Mouse (Mus musculus) hindbrain, embryonic 16.5 days (tissue): ENCODE measurements at regions not wholly inside any gene's neighbourhood (a gene's known extent, or its start where the extent isn't known, plus 50 kb on each side); places are given as distances from the start of the nearest gene placed in this dataset.

Source experiments
- ATAC-seq: fragments of 200-750 bp; cut with Nextera tagmentation; 2 replicates; pipeline ENCODE4 v1.8.0; 2017; ENCODE audit warnings: moderate TSS enrichment, moderate library complexity
- H3K27ac ChIP-seq: fragments of 300-500 bp; sonication (generic); 2 replicates; pipeline ENCODE4 v1.5.1; 2014; ENCODE audit warnings: low read depth, mild to moderate bottlenecking, control low read depth, low read length, moderate library complexity
- H3K27me3 ChIP-seq: fragments of 300-500 bp; sonication (generic); replicated peaks from 2 replicates; pipeline ENCODE4 v1.6.1; 2014; ENCODE audit warnings: low read length; ENCODE audit not compliant: control insufficient read depth, insufficient read depth
- H3K36me3 ChIP-seq: fragments of 300-500 bp; sonication (generic); 2 replicates; pipeline ENCODE4 v1.6.1; 2014; ENCODE audit warnings: mild to moderate bottlenecking, low read length, moderate library complexity, mixed read lengths; ENCODE audit not compliant: control insufficient read depth, insufficient read depth
- H3K4me1 ChIP-seq: fragments of 300-500 bp; sonication (generic); 2 replicates; pipeline ENCODE4 v1.6.1; 2014; ENCODE audit warnings: low read depth, low read length; ENCODE audit not compliant: control insufficient read depth, insufficient read depth
- H3K4me2 ChIP-seq: fragments of 300-500 bp; sonication (generic); 2 replicates; pipeline ENCODE4 v1.6.1; 2014; ENCODE audit warnings: mild to moderate bottlenecking, low read length, control low read depth, moderate library complexity
- H3K4me3 ChIP-seq: fragments of 300-500 bp; sonication (generic); 2 replicates; pipeline ENCODE4 v1.5.1; 2014; ENCODE audit warnings: mild to moderate bottlenecking, low read length, control low read depth, moderate library complexity
- H3K9ac ChIP-seq: fragments of 300-500 bp; sonication (generic); 2 replicates; pipeline ENCODE4 v1.6.1; 2014; ENCODE audit warnings: low read depth, mild to moderate bottlenecking, control low read depth, low read length, moderate library complexity
- H3K9me3 ChIP-seq: fragments of 300-500 bp; sonication (generic); 2 replicates; pipeline ENCODE4 v1.6.1; 2014; ENCODE audit warnings: mild to moderate bottlenecking, low read length, moderate library complexity; ENCODE audit not compliant: control insufficient read depth
- WGBS: fragments of 180-500 bp; shearing (Covaris S2); extraction: QIAGEN DNeasy Blood & Tissue Kit; methylation state at CpG from one replicate; pipeline ENCODE4 v1.1.7; 2014; 5-methylcytosine and 5-hydroxymethylcytosine counted together

DNA sequence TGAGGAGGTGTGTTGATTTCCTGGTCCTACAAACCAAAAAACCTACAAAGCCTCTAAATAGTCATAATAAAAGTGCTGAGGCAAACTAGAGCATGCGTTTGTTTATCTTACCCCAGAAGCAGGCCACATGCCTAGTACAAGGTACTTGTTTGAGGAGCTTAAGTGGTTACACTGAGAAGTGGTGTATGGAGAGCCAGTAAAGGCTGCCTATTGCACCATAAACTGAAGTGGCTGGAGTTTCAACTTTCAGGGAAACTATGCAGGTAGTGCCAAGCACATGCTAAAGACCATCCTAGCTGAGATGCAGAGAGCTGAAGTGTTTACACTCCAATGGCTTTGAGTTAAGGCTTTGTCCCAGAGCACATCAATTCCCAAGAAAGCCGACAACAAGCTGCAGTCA, 86.5 kb upstream of the Fut8 start:
- no peak overlapping the region for H3K27ac ChIP-seq
- H3K9ac ChIP-seq, result no peak overlapping the region
- H3K4me2 ChIP-seq, result no peak overlapping the region
- no peak for ATAC-seq
- no peaks in the 10 kb centered on the region; the same call in 1 of the 2 replicates for H3K4me1 ChIP-seq
- H3K27me3 ChIP-seq, result no peaks in the 10 kb centered on the region
- WGBS, result 83% methylated on average over 2 of the region's 2 CpGs
- no peak overlapping the region for H3K4me3 ChIP-seq
- no peaks in the 10 kb centered on the region for H3K9me3 ChIP-seq
- H3K36me3 ChIP-seq, result no peaks in the 10 kb centered on the region

DNA sequence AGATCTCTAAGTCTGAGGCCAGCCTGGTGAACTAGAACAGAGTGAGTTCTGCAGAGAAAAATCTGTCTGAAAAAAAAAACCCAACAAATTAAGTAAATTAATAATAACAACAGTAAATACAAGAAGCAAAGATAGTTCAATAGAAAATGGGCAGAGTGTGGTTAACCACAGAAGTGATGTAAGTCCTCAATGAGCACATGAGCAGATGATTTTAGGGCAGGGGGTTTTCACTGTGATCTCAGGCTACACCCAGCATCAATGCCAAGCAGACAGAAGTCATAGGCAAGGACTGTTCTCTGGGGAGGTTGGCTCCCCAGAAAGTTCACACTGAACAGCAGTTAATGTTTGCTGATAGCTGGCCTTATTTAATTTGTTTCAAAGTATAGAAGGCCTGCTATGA, 88.1 kb upstream of the Fut8 start:
- Histone ChIP-seq H3K36me3 (no peaks in the 10 kb centered on the region), H3K27me3 (no peaks in the 10 kb centered on the region), H3K27ac (no peak overlapping the region), H3K4me3 (no peak overlapping the region), H3K4me1 (no peaks in the 10 kb centered on the region), H3K9me3 (no peaks in the 10 kb centered on the region), H3K4me2 (no peak overlapping the region), H3K9ac (no peak overlapping the region)
- ATAC-seq, result no peak

DNA sequence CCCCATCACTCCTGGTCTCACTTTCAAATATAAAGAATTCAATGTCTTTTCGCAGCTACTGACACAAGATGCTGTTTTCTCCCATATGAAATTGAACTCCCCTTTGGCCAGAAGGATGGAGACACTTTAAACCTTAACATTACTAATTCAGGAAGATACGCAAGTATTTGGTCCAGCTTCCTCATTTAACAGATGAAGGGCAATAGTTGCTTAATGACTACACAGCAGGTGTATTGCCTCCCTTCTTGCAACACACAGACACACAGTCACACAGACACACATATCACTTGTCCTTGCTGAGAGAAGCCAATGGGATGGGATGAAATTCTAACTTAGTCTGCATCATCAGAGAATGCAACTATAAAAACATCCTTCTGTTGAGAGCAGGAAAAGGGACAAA, 89.8 kb upstream of the Fut8 start:
- H3K4me2 ChIP-seq, result no peak overlapping the region
- no peaks in the 10 kb centered on the region for H3K4me1 ChIP-seq
- no peak overlapping the region for H3K4me3 ChIP-seq
- WGBS, result 89% methylated on average over 2 of the region's 2 CpGs
- no peaks in the 10 kb centered on the region for H3K36me3 ChIP-seq
- no peak overlapping the region for H3K27ac ChIP-seq
- H3K9me3 ChIP-seq, result no peaks in the 10 kb centered on the region
- no peak for ATAC-seq
- no peak overlapping the region for H3K9ac ChIP-seq
- no peaks in the 10 kb centered on the region for H3K27me3 ChIP-seq

DNA sequence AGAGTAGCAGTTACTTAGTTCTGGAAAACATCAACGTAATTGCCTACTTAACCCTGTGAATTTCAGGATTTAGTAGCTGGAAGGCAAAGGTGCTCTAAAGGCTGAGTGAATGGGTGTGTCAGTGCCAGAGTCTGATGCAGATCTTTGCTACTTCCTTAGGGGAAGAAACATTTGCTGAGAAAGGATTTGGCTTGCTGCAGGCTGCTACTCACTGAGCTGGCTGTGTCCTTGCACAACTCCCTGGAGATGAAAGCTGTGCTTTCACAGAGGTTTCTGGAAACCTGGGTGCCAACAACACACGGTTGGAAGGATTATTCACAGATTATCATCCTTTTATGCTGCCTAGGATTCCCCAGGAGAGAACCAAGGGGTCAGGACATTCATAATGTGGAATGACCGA, 94.0 kb upstream of the Fut8 start:
- no peak for ATAC-seq
- H3K9me3 ChIP-seq, result no peaks in the 10 kb centered on the region
- 61% methylated on average over 3 of the region's 3 CpGs for WGBS

DNA sequence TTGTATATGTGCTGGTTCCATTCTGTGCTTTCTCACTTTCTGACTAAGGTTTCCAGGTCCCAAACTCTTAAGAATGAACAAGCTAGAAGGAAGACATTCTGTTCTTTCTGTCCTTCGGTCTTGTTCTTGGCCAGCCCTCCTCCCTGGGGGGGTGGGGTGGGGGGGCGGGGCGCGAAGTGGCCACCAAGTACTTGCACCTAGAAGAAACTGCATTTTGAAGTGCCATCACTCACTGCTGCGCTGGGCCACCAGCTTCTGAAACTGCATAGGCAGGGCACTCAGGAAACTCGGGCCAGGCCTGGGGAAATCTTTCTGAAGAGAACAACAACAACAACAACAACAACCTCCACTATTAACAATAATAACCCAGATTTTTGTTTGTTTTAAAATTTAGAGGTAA, 94.4 kb upstream of the Fut8 start:
- H3K4me3 ChIP-seq, result no peak overlapping the region
- no peaks in the 10 kb centered on the region for H3K9me3 ChIP-seq
- H3K27me3 ChIP-seq, result no peaks in the 10 kb centered on the region
- WGBS, result 72% methylated on average over 6 of the region's 6 CpGs
- H3K4me1 ChIP-seq, result no peaks in the 10 kb centered on the region
- no peak overlapping the region for H3K9ac ChIP-seq
- H3K4me2 ChIP-seq, result no peak overlapping the region
- H3K27ac ChIP-seq, result no peak overlapping the region
- no peak for ATAC-seq
- no peaks in the 10 kb centered on the region for H3K36me3 ChIP-seq

More for the DNA sequence above, 94.0 kb upstream of the Fut8 start:
- no peaks in the 10 kb centered on the region for H3K27me3 ChIP-seq
- H3K4me1 ChIP-seq, result no peaks in the 10 kb centered on the region
- no peak overlapping the region for H3K27ac ChIP-seq
- no peaks in the 10 kb centered on the region for H3K36me3 ChIP-seq
- H3K4me2 ChIP-seq, result no peak overlapping the region
- no peak overlapping the region for H3K9ac ChIP-seq
- H3K4me3 ChIP-seq, result no peak overlapping the region

DNA sequence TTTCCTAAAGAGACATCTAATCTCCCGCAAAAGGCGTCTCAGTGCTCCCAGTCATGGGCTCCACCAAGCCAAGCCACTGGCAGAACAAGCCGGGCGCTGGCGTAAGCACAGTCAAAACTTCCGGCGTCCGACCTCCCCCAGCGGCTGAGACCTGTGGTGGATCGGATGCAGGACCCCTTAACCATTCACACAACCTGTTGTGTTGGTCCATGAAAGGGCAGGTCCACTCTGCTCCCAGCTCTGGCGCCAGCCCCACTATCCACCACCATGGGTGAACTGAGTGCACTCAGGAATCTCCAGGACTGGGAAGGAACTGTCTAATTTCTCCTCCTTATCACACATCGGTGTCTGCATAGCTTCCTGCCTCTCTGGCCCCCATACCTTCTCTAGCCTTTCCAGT, 94.8 kb upstream of the Fut8 start:
- H3K27me3 ChIP-seq, result no peaks in the 10 kb centered on the region
- no peaks in the 10 kb centered on the region for H3K4me1 ChIP-seq
- no peaks in the 10 kb centered on the region for H3K9me3 ChIP-seq
- no peak for ATAC-seq
- H3K4me2 ChIP-seq, result no peak overlapping the region
- H3K27ac ChIP-seq, result no peak overlapping the region
- H3K36me3 ChIP-seq, result no peaks in the 10 kb centered on the region
- no peak overlapping the region for H3K4me3 ChIP-seq
- no peak overlapping the region for H3K9ac ChIP-seq
- WGBS, result 93% methylated on average over 12 of the region's 12 CpGs

DNA sequence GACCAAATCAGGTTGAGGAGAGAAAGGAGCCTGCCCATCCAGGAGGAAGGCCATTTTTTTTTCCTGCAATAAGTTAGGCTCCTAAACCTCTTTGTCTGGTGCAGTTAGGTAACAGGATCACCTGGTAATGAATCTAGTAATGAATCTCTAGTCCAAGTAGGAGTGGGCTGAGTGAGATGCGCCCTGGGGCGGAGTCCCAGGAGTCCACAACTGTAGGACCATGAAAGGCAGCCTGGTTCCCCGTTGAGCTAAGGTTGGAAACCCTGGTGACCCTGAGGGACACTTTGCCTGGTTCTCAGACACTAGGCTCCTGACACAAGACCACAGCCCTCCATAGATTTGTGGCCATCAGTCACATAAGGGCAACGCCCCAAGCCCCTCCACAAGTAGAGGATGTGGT, 95.7 kb upstream of the Fut8 start:
- whole genome bisulfite sequencing, result 92% methylated on average over 4 of the region's 4 CpGs
- H3K27me3 ChIP-seq, result no peaks in the 10 kb centered on the region
- no peaks in the 10 kb centered on the region for H3K4me1 ChIP-seq
- H3K9me3 ChIP-seq, result no peaks in the 10 kb centered on the region
- H3K9ac ChIP-seq, result no peak overlapping the region
- H3K4me3 ChIP-seq, result no peak overlapping the region
- no peak for ATAC-seq
- H3K27ac ChIP-seq, result no peak overlapping the region
- H3K36me3 ChIP-seq, result no peaks in the 10 kb centered on the region
- no peak overlapping the region for H3K4me2 ChIP-seq

DNA sequence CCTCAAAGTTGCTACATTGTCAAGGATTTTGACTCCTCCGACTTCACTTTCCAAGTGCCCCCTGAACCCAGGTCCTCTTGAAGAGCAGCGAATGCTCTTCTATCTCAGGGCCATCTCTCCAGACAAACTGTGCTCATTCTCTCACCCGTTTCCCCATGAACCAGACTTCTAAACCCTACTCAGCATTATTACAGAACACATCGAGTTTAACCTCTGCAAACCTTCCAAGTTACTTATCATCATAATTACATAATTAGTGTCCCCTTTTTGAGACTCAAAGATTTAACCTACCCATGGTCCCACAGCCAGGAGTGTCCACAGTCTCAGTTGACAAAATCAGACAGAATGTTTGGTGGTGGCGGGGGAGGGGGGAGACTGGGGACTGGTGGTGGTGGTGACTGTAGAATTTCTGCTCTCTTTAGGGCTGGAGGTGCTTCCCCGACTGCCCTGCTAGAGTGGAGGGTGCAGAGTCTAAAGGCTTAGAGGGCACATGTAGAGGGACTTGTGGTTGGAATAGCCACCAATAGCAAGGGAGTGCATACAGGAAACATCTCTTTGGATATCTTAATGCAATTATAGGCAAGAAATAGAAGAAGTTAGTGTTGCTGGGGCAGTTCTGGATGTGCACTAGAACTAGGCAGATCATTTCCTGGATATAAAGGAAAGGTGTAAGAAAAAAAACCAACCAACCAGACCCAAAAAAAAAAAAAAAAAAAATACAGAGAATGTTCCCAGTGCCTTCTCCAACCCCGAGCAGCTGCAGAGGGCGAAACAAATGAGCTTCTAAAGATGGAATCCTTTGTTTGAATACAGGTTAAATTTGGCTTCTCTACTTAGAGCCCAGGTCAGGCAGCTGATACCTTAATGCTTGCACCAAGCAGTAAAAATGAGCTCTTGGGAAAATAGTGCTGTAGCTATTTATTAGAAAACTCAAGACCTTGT, 96.4 kb upstream of the Fut8 start:
- H3K4me3 ChIP-seq, result no peak overlapping the region
- H3K4me1 ChIP-seq, result no peaks in the 10 kb centered on the region
- no peak for ATAC-seq
- no peaks in the 10 kb centered on the region for H3K36me3 ChIP-seq
- H3K27ac ChIP-seq, result no peak overlapping the region
- no peak overlapping the region for H3K9ac ChIP-seq
- no peaks in the 10 kb centered on the region for H3K27me3 ChIP-seq
- 86% methylated on average over 8 of the region's 8 CpGs for WGBS
- no peak overlapping the region for H3K4me2 ChIP-seq
- H3K9me3 ChIP-seq, result no peaks in the 10 kb centered on the region

DNA sequence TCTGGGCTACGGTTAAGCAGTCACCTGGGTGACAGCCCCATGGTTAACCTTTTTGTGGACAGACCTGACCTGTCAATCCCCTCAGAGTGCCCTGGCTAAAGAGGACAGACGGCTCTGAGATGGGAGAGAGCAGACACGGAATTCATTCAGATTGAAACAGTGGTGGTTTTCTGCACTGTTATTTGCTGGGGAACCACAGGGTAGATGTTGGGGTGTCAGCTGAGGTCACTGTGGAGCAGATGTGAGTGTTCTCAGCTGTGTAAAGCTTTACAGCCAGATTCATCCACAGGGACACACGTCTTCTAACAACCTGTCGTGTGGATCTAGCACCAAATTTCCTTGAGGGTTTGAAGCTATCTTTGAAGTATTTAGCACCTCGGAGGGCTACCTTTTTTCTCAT, 97.3 kb upstream of the Fut8 start:
- ATAC-seq, result no peak
- no peaks in the 10 kb centered on the region for H3K36me3 ChIP-seq
- H3K9ac ChIP-seq, result no peak overlapping the region
- no peak overlapping the region for H3K4me2 ChIP-seq
- no peak overlapping the region for H3K4me3 ChIP-seq
- WGBS, result 66% methylated on average over 6 of the region's 6 CpGs
- no peaks in the 10 kb centered on the region for H3K4me1 ChIP-seq
- H3K9me3 ChIP-seq, result no peaks in the 10 kb centered on the region
- no peak overlapping the region for H3K27ac ChIP-seq
- H3K27me3 ChIP-seq, result no peaks in the 10 kb centered on the region
